In the genomic region with DNA sequence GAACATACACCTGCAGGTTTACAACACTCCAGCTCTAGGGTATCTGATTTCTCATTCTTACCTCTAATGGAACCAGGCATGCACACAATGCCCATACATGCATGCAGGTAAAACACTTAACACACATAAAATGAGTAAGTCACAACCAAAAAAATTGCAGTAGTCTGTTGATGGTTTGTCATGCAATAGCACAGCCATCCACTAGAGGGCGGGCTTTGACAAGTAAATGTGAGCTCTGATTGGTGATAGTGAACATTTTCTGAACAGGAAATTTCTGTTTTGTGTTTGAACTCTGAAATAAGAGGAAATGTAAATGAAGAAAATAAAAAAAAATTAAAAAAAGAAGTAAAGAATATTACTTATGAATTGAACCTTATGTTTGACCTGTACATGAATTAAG, we compare ENCODE assay signal across 9 mouse cellular contexts. TPM values are rescaled to one million over a fixed set of nuclear protein-coding genes. Genes with fewer than 3 reads are reported as not detected.
DNase-seq lines count a peak whose midpoint lies in the region; ATAC-seq and TF ChIP-seq lines count a peak whose summit lies in the region.
"Had no signal": no experiment of that assay in that cellular context is flagged by ENCODE, and none has a peak within 500 bp of the region (broad histone marks: within the 10 kb centered on the region; RNA-seq: fewer than 3 reads in every experiment).

No protein-coding gene starts in this region.

- H3K36me3 ChIP-seq in intestine, postnatal 0 days (ENCODE audit: control insufficient read depth, insufficient read depth): no peaks in the 10 kb centered on the region
- H3K36me3 ChIP-seq in intestine, embryonic 15.5 days: no peaks in the 10 kb centered on the region
- H3K36me3 ChIP-seq in hindbrain, postnatal 0 days (ENCODE audit: insufficient read depth, low read length): no peaks in the 10 kb centered on the region
- H3K36me3 ChIP-seq: neural tube, embryonic 12.5 days had no signal

- ATAC-seq in intestine, postnatal 0 days: no peak
- no peak for ATAC-seq in intestine, embryonic 15.5 days
- ATAC-seq in erythroblast, adult 5-6 weeks (replicated peaks; ENCODE audit: low FRiP score, poor library complexity, severe bottlenecking): peak; percentile 73; the same call in 1 of the 2 replicates
- no peak for ATAC-seq in hindbrain, postnatal 0 days

- DNase-seq in brain, adult 2 months (ENCODE audit: low read depth, low spot score): peak; percentile 74
- peak; percentile 84 for DNase-seq in hindbrain, postnatal 0 days (ENCODE audit: low spot score)
- peak; percentile 69 for DNase-seq in left cerebral cortex, postnatal 4 days
- peak; percentile 2 for DNase-seq in ovary, adult 18-20 months (ENCODE audit: low spot score)
- peak; percentile 72 for DNase-seq in thymus, postnatal 0 days (ENCODE audit: low spot score)

- no peaks in the 10 kb centered on the region for H3K9me3 ChIP-seq in intestine, postnatal 0 days (ENCODE audit: control insufficient read depth)
- no peaks in the 10 kb centered on the region for H3K9me3 ChIP-seq in intestine, embryonic 15.5 days
- no peaks in the 10 kb centered on the region for H3K9me3 ChIP-seq in hindbrain, postnatal 0 days (ENCODE audit: low read length)
- H3K9me3 ChIP-seq: neural tube, embryonic 12.5 days had no signal

- H3K27ac ChIP-seq in intestine, postnatal 0 days (ENCODE audit: low read depth, low read length): no peak overlapping the region
- no peak overlapping the region for H3K27ac ChIP-seq in intestine, embryonic 15.5 days
- no peak overlapping the region for H3K27ac ChIP-seq in hindbrain, postnatal 0 days
- H3K27ac ChIP-seq: neural tube, embryonic 12.5 days had no signal

- no peaks in the 10 kb centered on the region for H3K4me1 ChIP-seq in intestine, postnatal 0 days (replicated peaks; ENCODE audit: control insufficient read depth, insufficient read depth, low read length)
- no peaks in the 10 kb centered on the region for H3K4me1 ChIP-seq in intestine, embryonic 15.5 days (replicated peaks)
- H3K4me1 ChIP-seq in hindbrain, postnatal 0 days (ENCODE audit: insufficient read depth, low read length): no peaks in the 10 kb centered on the region
- H3K4me1 ChIP-seq: neural tube, embryonic 12.5 days had no signal

- WGBS in intestine, postnatal 0 days: 0% methylated on average over 1 of the region's 1 CpGs
- 0% methylated on average over 1 of the region's 1 CpGs for WGBS in intestine, embryonic 15.5 days
- 0% methylated on average over 1 of the region's 1 CpGs for WGBS in hindbrain, postnatal 0 days

- H3K4me2 ChIP-seq in intestine, postnatal 0 days (replicated peaks; ENCODE audit: low read depth): no peak overlapping the region
- no peak overlapping the region for H3K4me2 ChIP-seq in intestine, embryonic 15.5 days (replicated peaks)
- H3K4me2 ChIP-seq in hindbrain, postnatal 0 days (ENCODE audit: low read depth, low read length): no peak overlapping the region
- H3K4me2 ChIP-seq: neural tube, embryonic 12.5 days had no signal

- intact Hi-C loops in left cerebral cortex, postnatal 4 days (cut with DNase I): loop anchor here (2.0 to 10.0 kb wide), 2 partner anchors 1243 to 1563 kb away; no protein-coding TSS in a partner anchor

- H3K9ac ChIP-seq in intestine, postnatal 0 days (ENCODE audit: low read depth, low read length): no peak overlapping the region
- H3K9ac ChIP-seq in intestine, embryonic 15.5 days: no peak overlapping the region
- H3K9ac ChIP-seq in hindbrain, postnatal 0 days (replicated peaks; ENCODE audit: low read length): no peak overlapping the region
- H3K9ac ChIP-seq: neural tube, embryonic 12.5 days had no signal

- peak; percentile 88 for TF ChIP-seq CTCF in intestine, postnatal 0 days (IDR thresholded peaks at IDR 0.05; ENCODE audit: low read depth)
- peak; percentile 94 for TF ChIP-seq CTCF in hindbrain, postnatal 0 days (IDR thresholded peaks at IDR 0.05; ENCODE audit: low read depth)

- H3K4me3 ChIP-seq in intestine, postnatal 0 days (ENCODE audit: low read depth, low read length): no peak overlapping the region
- no peak overlapping the region for H3K4me3 ChIP-seq in intestine, embryonic 15.5 days (replicated peaks)
- H3K4me3 ChIP-seq in hindbrain, postnatal 0 days (ENCODE audit: low read length): no peak overlapping the region
- H3K4me3 ChIP-seq: neural tube, embryonic 12.5 days had no signal

- H3K27me3 ChIP-seq in intestine, postnatal 0 days (replicated peaks; ENCODE audit: control insufficient read depth, insufficient read depth, low read length): no peaks in the 10 kb centered on the region
- H3K27me3 ChIP-seq in intestine, embryonic 15.5 days (replicated peaks): no peaks in the 10 kb centered on the region
- H3K27me3 ChIP-seq in hindbrain, postnatal 0 days (ENCODE audit: insufficient read depth, low read length): no peaks in the 10 kb centered on the region
- H3K27me3 ChIP-seq: neural tube, embryonic 12.5 days had no signal

RNA-seq across cellular contexts. Expression of a gene that starts 24.9 kb away (rescaled TPM):
- 3.1 and 12.9 TPM in 2 replicates for polyA plus RNA-seq in intestine, postnatal 0 days (2015; fragmentation: Nextera tagmentation; extraction: Ambion mirVana)
- polyA plus RNA-seq in intestine, embryonic 15.5 days (2015; fragmentation: Nextera tagmentation; extraction: Ambion mirVana): 0.98 and 1.9 TPM in 2 replicates
- total RNA-seq in erythroblast, adult 5-6 weeks (2015; ENCODE audit: low replicate concordance): not detected in 2 replicates
- total RNA-seq in erythroblast, adult 5-6 weeks (2017; ENCODE audit: low replicate concordance): not detected in 2 replicates
- not detected in 2 replicates for total RNA-seq in hindbrain, postnatal 0 days (2014; rRNA removed)
- 0.14 TPM in 1 of 2 replicates, not detected in the other for polyA plus RNA-seq in hindbrain, postnatal 0 days (2015; fragmentation: Nextera tagmentation; extraction: Ambion mirVana)
- under 1 TPM; 0.18 to 0.28 TPM for total RNA-seq in left cerebral cortex, postnatal 4 days (2021)
- polyA plus RNA-seq in thymus, postnatal 0 days (2015; fragmentation: Nextera tagmentation; extraction: Ambion mirVana): 0.07 TPM in 1 of 2 replicates, not detected in the other
- polyA plus RNA-seq: neural tube, embryonic 12.5 days had no signal

RNA-seq across cellular contexts. Expression of a gene that starts 51.3 kb away (rescaled TPM):
- polyA plus RNA-seq in intestine, postnatal 0 days (2015; fragmentation: Nextera tagmentation; extraction: Ambion mirVana): 14.6 and 18.7 TPM in 2 replicates
- polyA plus RNA-seq in intestine, embryonic 15.5 days (2015; fragmentation: Nextera tagmentation; extraction: Ambion mirVana): 45.1 and 55.5 TPM in 2 replicates
- 11.0 and 23.0 TPM in 2 replicates for total RNA-seq in erythroblast, adult 5-6 weeks (2015; ENCODE audit: low replicate concordance)
- total RNA-seq in erythroblast, adult 5-6 weeks (2017; ENCODE audit: low replicate concordance): 13.5 and 15.9 TPM in 2 replicates
- total RNA-seq in hindbrain, postnatal 0 days (2014; rRNA removed): 6.4 and 7.8 TPM in 2 replicates
- 7.0 and 7.2 TPM in 2 replicates for polyA plus RNA-seq in hindbrain, postnatal 0 days (2015; fragmentation: Nextera tagmentation; extraction: Ambion mirVana)
- 1 to 10 TPM; 9.4 to 9.8 TPM for total RNA-seq in left cerebral cortex, postnatal 4 days (2021)
- 56.6 and 70.6 TPM in 2 replicates for polyA plus RNA-seq in thymus, postnatal 0 days (2015; fragmentation: Nextera tagmentation; extraction: Ambion mirVana)

Comparison
In these comparisons a context has a peak if more than half of its experiments do, and no peak if none do; other contexts are left out.
1. DNase-seq: peak in every context shown above with its lines; median percentile 84 in hindbrain, postnatal 0 days; 74 in brain, adult 2 months; 72 in thymus, postnatal 0 days; 69 in left cerebral cortex, postnatal 4 days; 2 in ovary, adult 18-20 months.